Mouse (Mus musculus) intestine, postnatal 0 days (tissue): ENCODE results near the gene Rpl11. TPM values are rescaled to one million over a fixed set of nuclear protein-coding genes. Genes with fewer than 3 reads are reported as not detected.

ENCODE experiments used
- ATAC-seq: fragments of 200-750 bp; cut with Nextera tagmentation; 2 replicates; pipeline ENCODE4 v1.8.0; 2017; ENCODE audit warnings: mild to moderate bottlenecking, moderate TSS enrichment, moderate library complexity
- H3K27ac ChIP-seq: fragments of 300-500 bp; sonication (generic); 2 replicates; pipeline ENCODE4 v1.5.1; 2014; ENCODE audit warnings: mild to moderate bottlenecking, low read depth, low read length, moderate library complexity
- H3K27me3 ChIP-seq: fragments of 300-500 bp; sonication (generic); replicated peaks from 2 replicates; pipeline ENCODE4 v1.6.1; 2014; ENCODE audit warnings: low read length, mixed read lengths; ENCODE audit not compliant: control insufficient read depth, insufficient read depth
- H3K36me3 ChIP-seq: fragments of 300-500 bp; sonication (generic); 2 replicates; pipeline ENCODE4 v1.6.1; 2014; ENCODE audit warnings: mild to moderate bottlenecking, moderate library complexity; ENCODE audit not compliant: control insufficient read depth, insufficient read depth
- H3K4me1 ChIP-seq: fragments of 300-500 bp; sonication (generic); replicated peaks from 2 replicates; pipeline ENCODE4 v1.6.1; 2014; ENCODE audit warnings: antibody characterized with exemption, low read length, mixed read lengths; ENCODE audit not compliant: control insufficient read depth, insufficient read depth
- H3K4me2 ChIP-seq: fragments of 300-500 bp; sonication (generic); replicated peaks from 2 replicates; pipeline ENCODE4 v1.6.1; 2014; ENCODE audit warnings: low read depth, mild to moderate bottlenecking, moderate library complexity
- H3K4me3 ChIP-seq: fragments of 300-500 bp; sonication (generic); 2 replicates; pipeline ENCODE4 v1.5.1; 2014; ENCODE audit warnings: low read depth, low read length
- H3K9ac ChIP-seq: fragments of 300-500 bp; sonication (generic); 2 replicates; pipeline ENCODE4 v1.6.1; 2014; ENCODE audit warnings: mild to moderate bottlenecking, low read depth, low read length
- H3K9me3 ChIP-seq: fragments of 300-500 bp; sonication (generic); 2 replicates; pipeline ENCODE4 v1.6.1; 2016; ENCODE audit warnings: mixed run types; ENCODE audit not compliant: control insufficient read depth
- CTCF ChIP-seq: sonication (generic); IDR thresholded peaks from 2 replicates; pipeline ENCODE4 v1.5.1; 2016; ENCODE audit warnings: low read depth, mild to moderate bottlenecking, control low read depth, antibody characterized with exemption, moderate library complexity
- WGBS: fragments of 180-500 bp; shearing (Covaris S2); extraction: QIAGEN DNeasy Blood & Tissue Kit; methylation state at CpG from one replicate; pipeline ENCODE4 v1.1.7; 2014; 5-methylcytosine and 5-hydroxymethylcytosine counted together
- polyA plus RNA-seq: library from polyadenylated mRNA; unstranded; fragments of >200 nt; fragmentation: Nextera tagmentation; extraction: Ambion mirVana; gene quantifications from 2 replicates; pipeline ENCODE4 v1.2.1, GENCODE M21; 2015

The Rpl11 gene
- polyA plus RNA-seq, 1 experiment from 2014 or later: 276 TPM

DNA sequence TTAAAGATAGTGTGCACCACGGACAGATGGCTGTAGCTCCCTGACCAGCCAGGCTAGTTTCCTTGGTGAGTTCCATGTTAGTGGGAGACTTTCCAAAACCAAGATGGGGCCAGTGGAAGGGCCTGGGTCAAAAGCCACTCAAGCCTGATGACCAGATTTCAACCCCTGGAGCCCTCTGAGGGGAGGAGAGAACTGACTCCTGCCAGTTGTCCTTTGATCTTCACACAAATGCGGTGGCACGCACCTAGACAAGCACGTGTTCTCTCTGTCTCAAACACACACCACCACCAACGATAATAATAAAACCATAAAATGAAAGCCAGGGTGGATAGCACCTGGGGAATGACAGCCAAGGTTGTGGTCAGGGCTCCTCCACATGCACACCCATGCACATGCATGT lies 34.0 kb upstream of the Rpl11 start:
- H3K9ac ChIP-seq: no peak overlapping the region
- H3K4me3 ChIP-seq: no peak overlapping the region
- no peaks in the 10 kb centered on the region for H3K9me3 ChIP-seq
- H3K27me3 ChIP-seq: peaks cover 2% of the 10 kb centered on the region; the same call in 1 of the 2 replicates
- H3K4me2 ChIP-seq: no peak overlapping the region
- no peak for ATAC-seq
- H3K36me3 ChIP-seq: no peaks in the 10 kb centered on the region
- H3K4me1 ChIP-seq: no peaks in the 10 kb centered on the region
- TF ChIP-seq CTCF: no peak
- 47% methylated on average over 5 of the region's 5 CpGs for WGBS
- no peak overlapping the region for H3K27ac ChIP-seq

DNA sequence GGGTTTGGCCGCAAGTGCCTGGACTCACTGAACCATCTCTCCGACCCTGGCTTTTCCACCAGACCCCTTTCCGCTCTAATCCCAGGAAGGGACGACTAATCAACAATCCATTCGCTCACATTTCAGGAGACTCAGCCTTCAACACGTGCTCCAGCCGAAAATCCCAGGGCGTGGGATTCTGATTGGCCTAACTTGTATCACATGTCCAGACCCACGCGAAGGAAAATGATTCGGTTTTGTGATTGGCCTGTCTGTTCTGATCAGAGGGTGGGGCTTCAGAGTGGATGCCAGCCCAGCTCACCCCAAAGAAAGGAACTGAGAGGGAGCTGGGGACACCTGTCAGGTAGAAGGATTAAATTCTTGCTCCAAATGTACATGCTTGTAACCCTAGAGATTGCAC lies 31.6 kb upstream of the Rpl11 start:
- H3K9ac ChIP-seq: no peak overlapping the region

DNA sequence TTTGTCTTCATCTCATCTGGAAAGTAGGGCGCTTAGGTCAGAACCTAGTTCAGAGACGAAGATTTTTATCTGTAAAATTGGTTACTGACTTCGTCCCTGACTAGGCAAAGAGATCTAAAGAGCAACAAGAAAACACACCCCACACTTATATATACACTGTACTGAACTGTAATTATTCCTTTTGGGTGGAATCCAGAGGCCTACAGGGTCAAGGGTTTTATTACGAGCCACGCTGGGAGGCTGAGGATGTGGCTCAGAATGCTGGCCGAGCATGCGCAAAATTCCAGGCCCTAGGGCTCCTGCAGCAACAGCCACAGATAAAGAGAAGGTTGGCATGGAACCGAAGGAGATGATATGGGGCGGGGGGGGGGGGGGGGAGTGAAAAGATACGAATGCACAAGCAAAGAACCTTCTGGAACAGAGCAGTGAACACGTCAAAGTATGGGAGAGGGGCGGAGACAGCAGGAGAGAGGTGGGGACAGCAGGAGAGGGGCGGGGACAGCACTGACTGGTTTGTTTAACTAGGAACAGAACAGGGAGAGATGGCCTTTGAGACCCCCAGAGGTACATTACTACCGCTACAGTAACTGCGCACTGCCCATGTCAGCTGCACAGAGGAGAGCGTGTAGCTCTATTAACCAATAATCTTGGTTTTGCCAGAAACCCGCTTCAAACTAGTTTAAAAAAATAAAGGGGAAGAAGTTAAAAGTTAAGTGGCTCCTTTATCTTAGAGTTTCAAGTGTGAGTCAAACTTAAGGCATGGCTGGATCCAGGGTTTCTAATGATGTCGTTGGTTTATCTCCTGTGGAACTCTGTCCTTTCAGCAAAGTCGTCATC lies 30.3 kb upstream of the Rpl11 start:
- no peaks in the 10 kb centered on the region for H3K36me3 ChIP-seq
- no peak overlapping the region for H3K4me2 ChIP-seq
- 58% methylated on average over 18 of the region's 19 CpGs for WGBS
- H3K4me3 ChIP-seq: no peak overlapping the region
- peaks cover 25% of the 10 kb centered on the region for H3K27me3 ChIP-seq
- no peak overlapping the region for H3K9ac ChIP-seq
- H3K27ac ChIP-seq: no peak overlapping the region
- TF ChIP-seq CTCF: no peak
- no peaks in the 10 kb centered on the region; the same call in 1 of the 2 replicates for H3K4me1 ChIP-seq
- no peaks in the 10 kb centered on the region for H3K9me3 ChIP-seq
- no peak for ATAC-seq

More for the DNA sequence above, 31.6 kb upstream of the Rpl11 start:
- ATAC-seq: no peak
- 89% methylated on average over 11 of the region's 11 CpGs for WGBS
- Histone ChIP-seq H3K4me1 (no peaks in the 10 kb centered on the region; the same call in 1 of the 2 replicates), H3K27me3 (peaks cover 25% of the 10 kb centered on the region), H3K4me2 (no peak overlapping the region), H3K36me3 (no peaks in the 10 kb centered on the region), H3K27ac (no peak overlapping the region), H3K4me3 (no peak overlapping the region), H3K9me3 (no peaks in the 10 kb centered on the region)
- no peak for TF ChIP-seq CTCF

DNA sequence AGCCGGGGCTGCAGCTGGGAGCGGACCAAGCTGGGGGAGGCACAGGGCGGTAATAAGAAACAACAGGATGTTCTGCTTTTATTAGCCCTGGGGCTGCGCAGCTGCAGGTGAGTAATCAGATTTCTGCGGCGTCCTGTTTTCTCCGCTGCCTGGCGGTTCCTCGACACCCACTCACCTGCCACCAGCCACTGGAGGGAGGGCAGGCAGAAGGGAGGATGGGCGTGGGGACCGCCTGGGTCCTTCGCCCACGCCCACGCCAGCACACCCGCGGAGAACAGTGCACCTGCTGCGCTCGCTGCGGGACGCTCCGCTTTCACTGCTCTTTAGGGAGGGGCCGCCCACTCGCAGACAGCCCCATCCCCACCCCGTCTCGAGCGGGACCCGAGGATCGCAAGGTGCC lies 28.5 kb upstream of the Rpl11 start:
- Histone ChIP-seq H3K36me3 (no peaks in the 10 kb centered on the region), H3K4me1 (no peaks in the 10 kb centered on the region; the same call in 1 of the 2 replicates), H3K4me3 (peak overlapping the region; percentile 28), H3K9ac (no peak overlapping the region), H3K27ac (no peak overlapping the region), H3K27me3 (peaks cover 25% of the 10 kb centered on the region), H3K9me3 (no peaks in the 10 kb centered on the region), H3K4me2 (peak overlapping the region; percentile 60)
- ATAC-seq: peak; percentile 48
- WGBS: 2% methylated on average over 26 of the region's 28 CpGs
- TF ChIP-seq CTCF: no peak

DNA sequence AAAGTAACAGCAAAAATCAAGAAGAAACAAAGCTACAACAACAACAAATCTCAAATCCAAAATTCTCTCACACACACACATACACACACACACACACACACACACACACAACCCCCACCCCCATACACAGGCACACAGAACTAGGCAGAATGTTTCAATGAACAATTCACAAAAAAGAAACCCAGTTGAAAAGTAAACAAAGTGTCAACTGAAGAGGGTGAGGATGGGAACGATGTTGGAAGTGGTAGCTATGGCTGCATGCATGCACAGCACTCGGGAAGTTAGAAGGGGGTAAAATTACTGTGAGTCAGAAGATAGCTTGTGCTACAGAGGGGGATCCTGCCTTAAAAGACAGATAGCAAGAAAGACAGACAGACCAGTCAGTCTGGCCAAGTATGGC lies 25.4 kb upstream of the Rpl11 start:
- 29% methylated on average over 2 of the region's 2 CpGs for WGBS
- Histone ChIP-seq H3K4me1 (no peaks in the 10 kb centered on the region; the same call in 1 of the 2 replicates), H3K27ac (no peak overlapping the region), H3K9me3 (no peaks in the 10 kb centered on the region), H3K4me3 (no peak overlapping the region), H3K4me2 (no peak overlapping the region), H3K27me3 (peaks cover 25% of the 10 kb centered on the region), H3K9ac (no peak overlapping the region), H3K36me3 (no peaks in the 10 kb centered on the region)
- no peak for TF ChIP-seq CTCF
- no peak for ATAC-seq

DNA sequence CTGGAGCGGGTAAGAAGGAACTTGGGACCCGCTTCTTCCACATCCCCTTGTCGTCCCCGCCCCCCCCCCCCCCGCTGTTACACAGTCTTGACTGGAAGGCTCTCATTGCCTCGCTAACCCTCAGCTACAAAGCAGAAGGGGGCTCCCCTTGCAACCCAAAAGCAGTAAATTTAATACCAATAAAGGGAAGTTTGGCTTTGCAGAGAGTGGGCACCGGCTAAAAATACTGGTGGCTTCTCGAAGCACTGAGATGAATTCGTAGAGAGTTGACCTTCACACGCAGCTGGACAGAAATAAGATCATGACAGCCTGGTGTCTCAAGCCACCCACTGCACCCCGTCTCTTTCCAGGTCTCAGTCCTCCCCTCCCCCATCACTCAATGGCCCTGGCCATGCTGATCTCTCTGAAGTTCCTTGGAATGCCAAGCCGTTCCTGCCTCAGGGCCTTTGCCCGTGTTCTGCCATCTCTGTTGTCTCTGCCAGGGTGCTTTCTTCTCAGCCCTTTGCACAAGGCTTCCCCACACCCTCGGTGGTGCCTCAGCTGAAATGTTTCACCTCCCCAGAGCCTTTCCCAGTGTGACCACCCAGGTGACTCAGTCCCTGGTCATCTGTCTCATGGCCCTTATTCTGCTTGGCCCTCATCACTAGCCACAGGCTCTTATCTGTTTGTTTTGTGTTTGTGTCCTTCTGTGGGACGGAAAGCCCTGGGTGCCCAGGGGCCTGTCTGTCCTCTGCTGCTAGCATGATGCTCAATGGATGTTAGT lies 23.7 kb upstream of the Rpl11 start:
- no peaks in the 10 kb centered on the region for H3K9me3 ChIP-seq
- 61% methylated on average over 15 of the region's 15 CpGs for WGBS
- no peak overlapping the region for H3K9ac ChIP-seq
- H3K36me3 ChIP-seq: no peaks in the 10 kb centered on the region
- no peak overlapping the region for H3K4me3 ChIP-seq
- H3K4me1 ChIP-seq: no peaks in the 10 kb centered on the region; the same call in 1 of the 2 replicates
- peaks cover 20% of the 10 kb centered on the region for H3K27me3 ChIP-seq
- TF ChIP-seq CTCF: no peak
- H3K4me2 ChIP-seq: no peak overlapping the region
- ATAC-seq: no peak
- no peak overlapping the region for H3K27ac ChIP-seq
